Mouse (Mus musculus) stomach, postnatal 0 days (tissue): ENCODE data around the gene Snx4.

ENCODE experiments used
- CTCF ChIP-seq: IDR thresholded peaks from 2 replicates; pipeline ENCODE4 v1.5.1; 2016; ENCODE audit warnings: antibody characterized with exemption, low read depth, mild to moderate bottlenecking, moderate library complexity
- EP300 ChIP-seq: optimal IDR thresholded peaks from 2 replicates; pipeline ENCODE3; 2016; ENCODE audit warnings: antibody characterized with exemption

DNA sequence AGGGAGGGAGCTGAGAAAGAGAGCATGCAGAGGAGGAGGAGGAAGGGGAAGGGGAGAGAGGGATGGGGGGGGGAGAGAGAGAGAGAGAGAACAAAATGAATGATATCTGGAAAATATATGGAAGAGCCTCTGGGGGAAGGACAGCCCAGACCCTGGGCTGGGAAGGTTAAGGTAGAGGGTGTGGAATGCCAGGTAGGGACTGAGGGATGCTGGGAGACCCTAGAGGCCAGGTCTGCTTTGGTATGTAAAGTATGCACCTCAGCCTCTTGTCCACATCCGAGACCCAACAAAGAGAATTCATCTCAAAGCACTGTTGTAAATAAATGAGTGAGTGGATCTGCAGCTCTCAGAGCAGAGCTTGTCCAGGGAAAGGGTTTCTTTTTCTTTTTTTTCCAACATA lies 91.1 kb downstream of the Snx4 start:
- no peak for TF ChIP-seq CTCF
- TF ChIP-seq EP300, result no peak
